Mouse (Mus musculus): Measurements from ENCODE around the gene Eaf1. TPM values are rescaled to one million over a fixed set of nuclear protein-coding genes. Genes with fewer than 3 reads are reported as not detected.

The Eaf1 gene
- polyA plus RNA-seq, 1 experiment from 2014 or later = 27.1 TPM

DNA sequence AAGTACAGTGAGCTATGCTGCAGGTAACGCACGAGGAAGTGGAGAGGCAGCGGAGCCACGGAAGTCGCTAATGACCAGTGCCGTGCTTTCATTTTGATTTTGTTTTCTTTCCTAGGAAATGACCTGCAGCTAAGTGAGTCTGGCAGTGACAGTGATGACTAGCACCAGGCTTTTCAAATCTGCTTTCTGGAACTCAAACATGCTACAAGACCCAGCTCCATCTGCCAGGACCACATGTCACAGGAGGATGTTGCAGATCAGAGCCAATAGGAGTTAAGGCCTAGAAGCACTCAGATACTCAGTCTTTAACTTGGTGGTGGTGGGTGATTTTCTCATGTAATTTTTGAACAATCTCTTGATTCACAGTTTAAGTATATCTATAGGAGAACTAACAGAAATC lies 12.3 kb downstream of the Eaf1 start:
- Histone ChIP-seq H3K9ac (no peak overlapping the region), H3K27me3 (ENCODE audit: insufficient read depth, low read length) (no peaks in the 10 kb centered on the region), H3K9me3 (ENCODE audit: low read depth, low read length) (no peaks in the 10 kb centered on the region), H3K4me1 (ENCODE audit: insufficient read depth) (no peaks in the 10 kb centered on the region), H3K4me2 (no peak overlapping the region), H3K4me3 (ENCODE audit: low read depth, low read length) (no peak overlapping the region), H3K36me3 (ENCODE audit: insufficient read depth) (peaks cover 86% of the 10 kb centered on the region), H3K27ac (ENCODE audit: low read depth) (no peak overlapping the region)
- no peak for DNase-seq
- TF ChIP-seq CTCF (IDR thresholded peaks at IDR 0.05; ENCODE audit: low read depth) = no peak
- 93% methylated on average over 6 of the region's 6 CpGs for WGBS
- no peak for ATAC-seq (ENCODE audit: insufficient read depth)

DNA sequence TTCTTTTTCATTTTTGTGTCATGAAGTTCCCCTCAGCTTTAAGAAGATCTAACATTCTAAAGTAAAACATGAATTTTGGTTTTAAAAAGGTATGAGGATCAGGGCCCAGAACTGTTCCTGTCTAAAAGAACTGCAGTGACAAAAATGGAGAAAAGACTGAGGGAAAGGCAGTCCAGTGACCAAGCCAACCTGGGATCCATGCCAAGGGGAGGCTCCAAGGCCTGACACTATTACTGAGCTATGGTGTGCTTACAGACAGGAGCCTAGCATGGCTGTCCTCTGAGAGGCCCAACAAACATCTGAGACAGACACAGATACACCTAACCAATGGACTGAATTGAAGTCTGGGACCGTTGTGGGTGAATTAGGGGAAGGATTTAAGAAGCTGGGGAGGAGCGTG lies 15.7 kb downstream of the Eaf1 start:
- Histone ChIP-seq H3K9ac (no peak overlapping the region), H3K27me3 (ENCODE audit: insufficient read depth, low read length) (no peaks in the 10 kb centered on the region), H3K4me1 (ENCODE audit: insufficient read depth) (no peaks in the 10 kb centered on the region), H3K4me2 (no peak overlapping the region), H3K4me3 (ENCODE audit: low read depth, low read length) (no peak overlapping the region), H3K36me3 (ENCODE audit: insufficient read depth) (peaks cover 51% of the 10 kb centered on the region), H3K27ac (ENCODE audit: low read depth) (no peak overlapping the region), H3K9me3 (ENCODE audit: low read depth, low read length) (no peaks in the 10 kb centered on the region; the same call in 1 of the 2 replicates)
- no peak for TF ChIP-seq CTCF (IDR thresholded peaks at IDR 0.05; ENCODE audit: low read depth)
- ATAC-seq (ENCODE audit: insufficient read depth) = no peak
- WGBS = 94% methylated on average over 2 of the region's 2 CpGs
- DNase-seq = peak; percentile 80

DNA sequence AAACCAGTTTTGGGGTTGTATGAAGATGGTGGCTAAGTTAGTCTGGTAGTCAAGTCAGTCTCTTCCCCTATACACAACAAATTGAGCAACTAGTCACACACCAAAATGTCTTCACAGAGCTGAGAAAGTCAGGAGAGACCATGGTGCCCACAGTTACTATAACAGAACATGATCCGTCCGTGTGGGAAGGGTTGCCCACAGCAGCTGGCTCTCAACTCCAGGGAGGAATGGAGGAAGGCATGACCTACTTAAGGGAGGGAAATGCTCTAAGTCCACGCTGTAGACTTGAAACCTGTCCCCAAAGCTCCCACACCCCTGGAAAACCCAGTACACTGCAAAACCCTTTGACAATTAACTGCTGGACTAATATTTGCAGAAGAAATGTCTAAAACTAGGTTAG lies 16.1 kb downstream of the Eaf1 start:
- Histone ChIP-seq H3K9ac (no peak overlapping the region), H3K4me1 (ENCODE audit: insufficient read depth) (no peaks in the 10 kb centered on the region), H3K27ac (ENCODE audit: low read depth) (no peak overlapping the region), H3K4me3 (ENCODE audit: low read depth, low read length) (no peak overlapping the region), H3K36me3 (ENCODE audit: insufficient read depth) (peaks cover 47% of the 10 kb centered on the region), H3K4me2 (no peak overlapping the region), H3K9me3 (ENCODE audit: low read depth, low read length) (no peaks in the 10 kb centered on the region; the same call in 1 of the 2 replicates), H3K27me3 (ENCODE audit: insufficient read depth, low read length) (no peaks in the 10 kb centered on the region)
- WGBS = 87% methylated on average over 3 of the region's 3 CpGs
- ATAC-seq (ENCODE audit: insufficient read depth) (no peak), DNase-seq (no peak)
- no peak for TF ChIP-seq CTCF (IDR thresholded peaks at IDR 0.05; ENCODE audit: low read depth)

- Histone ChIP-seq H3K27ac (ENCODE audit: low read depth) (no peak overlapping the region), H3K4me2 (no peak overlapping the region), H3K4me1 (ENCODE audit: insufficient read depth) (no peaks in the 10 kb centered on the region), H3K27me3 (ENCODE audit: insufficient read depth, low read length) (no peaks in the 10 kb centered on the region), H3K9ac (no peak overlapping the region), H3K9me3 (ENCODE audit: low read depth, low read length) (no peaks in the 10 kb centered on the region; the same call in 1 of the 2 replicates), H3K4me3 (ENCODE audit: low read depth, low read length) (no peak overlapping the region), H3K36me3 (ENCODE audit: insufficient read depth) (no peaks in the 10 kb centered on the region)
- ATAC-seq (ENCODE audit: insufficient read depth) (no peak), DNase-seq (no peak)
- no peak for TF ChIP-seq CTCF (IDR thresholded peaks at IDR 0.05; ENCODE audit: low read depth)
- 96% methylated on average over 2 of the region's 2 CpGs for WGBS
Observed at GRCm38 (mm10) chr14:31515895-31516294, 21.7 kb downstream of the Eaf1 start.

GRCm38 (mm10) chr14:31519165-31519564 lies 25.0 kb downstream of the Eaf1 start:
- WGBS = 29% methylated on average over 3 of the region's 3 CpGs
- Histone ChIP-seq H3K4me1 (ENCODE audit: insufficient read depth) (no peaks in the 10 kb centered on the region), H3K9me3 (ENCODE audit: low read depth, low read length) (no peaks in the 10 kb centered on the region; the same call in 1 of the 2 replicates), H3K9ac (peak overlapping the region; percentile 23; the same call in 1 of the 2 replicates), H3K4me3 (ENCODE audit: low read depth, low read length) (no peak overlapping the region), H3K4me2 (peak overlapping the region; percentile 33; the same call in 1 of the 2 replicates), H3K27ac (ENCODE audit: low read depth) (no peak overlapping the region), H3K36me3 (ENCODE audit: insufficient read depth) (no peaks in the 10 kb centered on the region), H3K27me3 (ENCODE audit: insufficient read depth, low read length) (no peaks in the 10 kb centered on the region)
- DNase-seq (peak; percentile 77), ATAC-seq (ENCODE audit: insufficient read depth) (no peak; the same call in 1 of the 2 replicates)
- peak; percentile 72 for TF ChIP-seq CTCF (IDR thresholded peaks at IDR 0.05; ENCODE audit: low read depth)

DNA sequence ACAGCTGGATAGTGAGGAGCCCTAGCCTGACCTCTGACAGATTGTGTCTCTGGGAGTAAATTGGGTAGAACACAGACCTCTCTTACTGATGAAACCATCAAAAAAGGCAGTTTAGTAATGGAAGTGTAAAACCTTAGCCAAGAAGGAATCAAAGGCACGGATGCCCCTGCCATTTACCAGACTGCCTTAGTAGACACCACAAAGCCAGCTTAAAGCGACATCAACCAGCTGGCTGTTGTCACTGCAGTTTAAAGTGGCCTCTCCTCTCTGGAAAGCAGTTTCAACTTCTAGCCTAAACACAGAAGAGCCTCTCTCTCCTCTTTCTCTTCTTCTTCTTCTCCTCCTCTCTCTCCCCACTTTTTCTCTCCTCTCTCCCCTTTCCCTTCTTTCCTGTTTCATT lies 27.1 kb downstream of the Eaf1 start:
- Histone ChIP-seq H3K27me3 (ENCODE audit: insufficient read depth, low read length) (no peaks in the 10 kb centered on the region), H3K27ac (ENCODE audit: low read depth) (no peak overlapping the region), H3K36me3 (ENCODE audit: insufficient read depth) (no peaks in the 10 kb centered on the region), H3K9me3 (ENCODE audit: low read depth, low read length) (no peaks in the 10 kb centered on the region), H3K4me3 (ENCODE audit: low read depth, low read length) (no peak overlapping the region), H3K9ac (no peak overlapping the region), H3K4me1 (ENCODE audit: insufficient read depth) (no peaks in the 10 kb centered on the region), H3K4me2 (no peak overlapping the region)
- no peak for TF ChIP-seq CTCF (IDR thresholded peaks at IDR 0.05; ENCODE audit: low read depth)
- DNase-seq = peak; percentile 55
- WGBS = 33% methylated on average over 2 of the region's 2 CpGs
- ATAC-seq (ENCODE audit: insufficient read depth) = no peak

GRCm38 (mm10) chr14:31525040-31525810 lies 31.0 kb downstream of the Eaf1 start:
- WGBS = 65% methylated on average over 7 of the region's 7 CpGs
- no peak for DNase-seq
- no peak for ATAC-seq (ENCODE audit: insufficient read depth)

More at GRCm38 (mm10) chr14:31525040-31525810, 31.0 kb downstream of the Eaf1 start:
- no peak overlapping the region for H3K9ac ChIP-seq
- no peak for TF ChIP-seq CTCF (IDR thresholded peaks at IDR 0.05; ENCODE audit: low read depth)
- H3K4me2 ChIP-seq = no peak overlapping the region
- no peaks in the 10 kb centered on the region for H3K9me3 ChIP-seq (ENCODE audit: low read depth, low read length)
- H3K27ac ChIP-seq (ENCODE audit: low read depth) = no peak overlapping the region
- H3K36me3 ChIP-seq (ENCODE audit: insufficient read depth) = no peaks in the 10 kb centered on the region
- H3K4me3 ChIP-seq (ENCODE audit: low read depth, low read length) = no peak overlapping the region
- no peaks in the 10 kb centered on the region for H3K27me3 ChIP-seq (ENCODE audit: insufficient read depth, low read length)
- no peaks in the 10 kb centered on the region for H3K4me1 ChIP-seq (ENCODE audit: insufficient read depth)
